Mouse (Mus musculus): ENCODE measurements around the gene Cotl1.

GRCm38 (mm10) chr8:119783579-119783978, 56.8 kb downstream of the Cotl1 start:
- no peak for TF ChIP-seq CTCF (IDR thresholded peaks at IDR 0.05; ENCODE audit: borderline replicate concordance, insufficient read depth, low read depth, low read length)
- TF ChIP-seq POLR2A (IDR thresholded peaks at IDR 0.05; ENCODE audit: borderline replicate concordance, insufficient read depth, low read length), result no peak

All from cerebellum, adult 2 months (tissue).